Mouse (Mus musculus) brain, adult 2 months (tissue): ENCODE measurements around the gene Hagh.

Source experiments
- DNase-seq: peaks from one replicate; pipeline ENCODE4 v3.0.0; 2011; ENCODE audit warnings: low read depth, low spot score

Hagh gene

GRCm38 (mm10) chr17:24886134-24886931 lies 46.4 kb downstream of the Hagh start, which contains the start of the genes Nubp2 and Spsb3:
TSS of gene Nubp2 (minus strand) at chr17:24886349.
TSS of gene Spsb3 (plus strand) at chr17:24886643.
- DNase-seq = peak; percentile 100

GRCm38 (mm10) chr17:24886932-24887271 lies 47.0 kb downstream of the Hagh start:
- no peak for DNase-seq

GRCm38 (mm10) chr17:24887291-24888080 lies 47.5 kb downstream of the Hagh start:
- peak; percentile 49 for DNase-seq

DNA sequence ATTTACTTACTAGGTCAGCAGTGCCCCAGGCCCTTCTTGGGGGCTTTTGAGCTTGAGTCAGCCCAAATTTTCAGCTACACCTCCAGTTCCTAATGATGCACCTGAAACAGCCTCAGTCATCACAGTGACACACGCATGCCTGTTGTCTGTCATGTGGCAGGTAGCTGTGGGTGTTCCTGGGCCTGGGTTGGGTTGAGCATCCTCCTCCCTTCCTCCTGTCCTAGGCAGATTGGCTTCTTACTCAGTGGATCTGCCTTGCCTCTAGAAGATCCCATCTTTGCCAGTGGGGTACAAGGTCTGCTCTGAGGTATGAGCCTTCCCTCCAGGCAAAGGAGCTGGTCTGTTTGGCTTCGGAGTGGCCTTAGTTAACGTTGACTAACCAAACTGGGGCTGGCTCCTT lies 48.9 kb downstream of the Hagh start:
- DNase-seq = no peak

DNA sequence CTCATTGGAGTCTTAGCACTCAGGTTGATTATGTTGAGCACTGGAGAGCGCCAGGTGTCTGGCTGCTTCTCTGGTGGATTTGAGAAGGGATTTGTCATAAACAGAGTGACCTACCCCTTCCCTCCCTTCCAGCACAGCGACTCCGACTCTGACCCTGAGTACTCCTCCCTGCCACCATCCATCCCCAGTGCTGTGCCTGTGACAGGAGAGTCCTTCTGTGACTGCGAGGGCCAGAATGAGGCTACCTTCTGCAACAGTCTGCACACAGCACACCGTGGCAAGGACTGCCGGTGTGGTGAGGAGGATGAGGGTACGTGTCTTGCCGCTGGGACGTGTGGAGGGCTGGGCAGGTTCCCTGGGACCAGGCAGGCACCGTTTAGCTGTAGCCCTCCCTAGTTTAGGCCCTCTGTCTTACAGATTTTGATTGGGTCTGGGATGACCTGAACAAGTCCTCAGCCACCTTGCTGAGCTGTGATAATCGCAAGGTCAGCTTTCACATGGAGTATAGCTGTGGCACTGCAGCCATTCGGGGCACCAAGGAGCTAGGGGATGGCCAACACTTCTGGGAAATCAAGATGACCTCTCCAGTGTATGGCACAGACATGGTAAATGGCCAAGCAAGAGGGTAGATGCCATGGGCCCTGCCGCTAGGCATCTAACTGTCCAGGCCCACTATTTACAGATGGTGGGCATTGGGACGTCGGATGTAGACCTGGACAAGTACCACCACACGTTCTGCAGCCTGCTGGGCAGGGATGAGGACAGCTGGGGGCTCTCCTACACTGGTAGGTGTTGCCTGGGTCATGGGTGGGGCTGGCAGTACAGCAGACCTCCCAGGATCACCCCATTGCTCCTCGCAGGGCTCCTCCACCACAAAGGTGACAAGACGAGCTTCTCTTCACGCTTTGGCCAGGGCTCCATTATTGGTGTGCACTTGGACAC lies 50.5 kb downstream of the Hagh start:
- DNase-seq = no peak

- DNase-seq = peak; percentile 89
Observed at GRCm38 (mm10) chr17:24891321-24891720, 51.4 kb downstream of the Hagh start.

DNA sequence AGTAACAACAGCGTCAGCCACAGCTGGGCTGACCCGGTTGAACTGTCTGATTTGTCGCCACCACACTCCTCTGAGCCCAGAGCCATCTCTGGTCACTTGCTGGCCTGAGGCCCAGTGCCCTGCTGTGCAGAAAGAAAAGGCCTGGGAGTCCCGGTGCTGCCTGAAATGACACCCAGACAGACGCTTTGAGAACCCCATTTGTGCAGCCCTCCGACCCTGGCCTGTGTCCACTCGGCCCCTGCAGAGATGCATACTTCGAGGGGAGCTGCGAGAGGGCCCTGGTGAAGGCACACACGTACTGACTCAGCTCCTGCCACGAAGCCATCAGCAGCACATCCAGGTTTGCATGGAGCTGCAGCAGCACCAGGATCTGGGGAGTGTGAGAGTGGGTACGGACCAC lies 52.8 kb downstream of the Hagh start:
- DNase-seq = no peak

DNA sequence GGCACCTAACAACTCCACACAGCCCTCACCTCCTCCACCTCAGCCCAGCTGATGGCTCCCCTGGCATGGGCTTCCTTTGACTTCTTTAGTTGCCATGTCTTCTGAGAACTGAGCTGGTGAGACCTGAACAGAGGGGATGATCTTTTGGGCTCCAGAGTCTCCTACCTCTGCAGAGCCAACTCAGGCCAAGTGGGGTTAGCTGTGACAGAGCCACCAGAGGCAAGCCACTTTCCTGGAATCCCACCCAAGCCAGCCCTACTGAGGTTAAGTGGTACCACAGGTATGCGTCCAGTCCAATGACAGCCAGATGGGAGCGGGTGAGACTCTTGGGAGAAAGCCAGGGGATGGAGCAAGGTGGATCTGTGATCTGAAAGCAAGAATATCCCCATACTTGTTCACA lies 53.3 kb downstream of the Hagh start:
- no peak for DNase-seq

GRCm38 (mm10) chr17:24894061-24894994 lies 54.4 kb downstream of the Hagh start:
- DNase-seq = peak; percentile 41

DNA sequence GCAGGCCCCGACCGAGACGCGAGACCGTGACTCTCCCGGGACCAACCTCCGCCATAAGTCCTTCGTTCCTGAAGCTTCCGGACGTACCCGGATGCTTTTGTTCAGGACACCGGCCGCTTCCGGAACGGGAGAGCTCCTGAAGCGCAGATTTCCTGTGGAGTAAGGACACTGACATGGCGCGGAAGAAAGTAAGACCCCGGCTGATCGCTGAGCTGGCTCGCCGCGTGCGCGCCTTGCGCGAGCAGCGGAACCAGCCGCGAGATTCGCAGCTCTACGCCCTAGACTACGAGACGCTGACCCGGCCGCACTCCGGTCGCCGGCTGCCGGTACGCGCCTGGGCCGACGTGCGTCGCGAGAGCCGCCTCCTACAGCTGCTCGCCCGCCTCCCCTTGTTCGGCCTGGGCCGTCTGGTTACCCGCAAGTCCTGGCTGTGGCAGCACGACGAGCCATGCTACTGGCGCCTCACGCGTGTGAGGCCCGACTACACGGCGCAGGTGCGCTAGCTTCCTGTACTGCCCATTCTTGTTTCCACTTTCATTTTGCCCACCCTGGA lies 55.1 kb downstream of the Hagh start, which contains the start of the genes Eme2 and Mrps34:
Gene Eme2 (minus strand): TSS at position 93 of the 553 bp plus-strand sequence.
Gene Mrps34 (plus strand): TSS at position 122 of the 553 bp plus-strand sequence.
- DNase-seq = peak; percentile 97

DNA sequence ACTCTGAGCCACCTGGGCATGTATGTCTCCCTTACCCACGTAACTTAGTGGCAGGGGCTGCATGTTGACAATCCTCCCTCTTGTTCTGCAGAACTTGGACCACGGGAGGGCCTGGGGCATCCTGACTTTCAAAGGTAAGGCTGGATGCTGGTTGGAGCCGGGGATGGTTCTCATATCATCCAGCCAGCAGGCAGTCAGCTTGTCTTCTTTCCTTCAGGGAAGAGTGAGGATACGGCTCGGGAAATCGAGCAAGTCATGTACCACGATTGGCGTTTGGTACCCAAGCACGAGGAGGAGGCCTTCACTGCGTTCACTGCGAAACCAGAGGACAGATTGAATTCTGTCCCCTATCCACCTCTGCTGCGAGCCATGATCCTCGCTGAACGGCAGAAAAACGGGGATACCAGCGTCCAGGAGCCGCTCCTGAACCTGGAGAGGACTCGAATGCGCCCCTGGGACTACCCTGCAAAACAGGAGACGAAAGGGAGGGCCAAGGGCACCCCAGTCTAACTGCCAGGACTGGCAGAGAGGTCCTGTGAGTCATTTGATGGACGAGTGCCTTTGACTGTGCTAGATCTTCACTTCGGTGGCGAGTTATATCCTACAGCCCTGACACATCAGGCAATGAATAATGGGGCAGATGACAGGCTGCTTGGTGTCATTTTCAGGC lies 55.8 kb downstream of the Hagh start:
- DNase-seq = no peak

GRCm38 (mm10) chr17:24896241-24896992 lies 56.5 kb downstream of the Hagh start, which contains the start of gene Nme3:
TSS of gene Nme3 (plus strand) at chr17:24896500.
- peak; percentile 88 for DNase-seq

GRCm38 (mm10) chr17:24896993-24897269 lies 57.0 kb downstream of the Hagh start:
- no peak for DNase-seq

- DNase-seq = no peak
Observed at GRCm38 (mm10) chr17:24897600-24897999, 57.7 kb downstream of the Hagh start.

DNA sequence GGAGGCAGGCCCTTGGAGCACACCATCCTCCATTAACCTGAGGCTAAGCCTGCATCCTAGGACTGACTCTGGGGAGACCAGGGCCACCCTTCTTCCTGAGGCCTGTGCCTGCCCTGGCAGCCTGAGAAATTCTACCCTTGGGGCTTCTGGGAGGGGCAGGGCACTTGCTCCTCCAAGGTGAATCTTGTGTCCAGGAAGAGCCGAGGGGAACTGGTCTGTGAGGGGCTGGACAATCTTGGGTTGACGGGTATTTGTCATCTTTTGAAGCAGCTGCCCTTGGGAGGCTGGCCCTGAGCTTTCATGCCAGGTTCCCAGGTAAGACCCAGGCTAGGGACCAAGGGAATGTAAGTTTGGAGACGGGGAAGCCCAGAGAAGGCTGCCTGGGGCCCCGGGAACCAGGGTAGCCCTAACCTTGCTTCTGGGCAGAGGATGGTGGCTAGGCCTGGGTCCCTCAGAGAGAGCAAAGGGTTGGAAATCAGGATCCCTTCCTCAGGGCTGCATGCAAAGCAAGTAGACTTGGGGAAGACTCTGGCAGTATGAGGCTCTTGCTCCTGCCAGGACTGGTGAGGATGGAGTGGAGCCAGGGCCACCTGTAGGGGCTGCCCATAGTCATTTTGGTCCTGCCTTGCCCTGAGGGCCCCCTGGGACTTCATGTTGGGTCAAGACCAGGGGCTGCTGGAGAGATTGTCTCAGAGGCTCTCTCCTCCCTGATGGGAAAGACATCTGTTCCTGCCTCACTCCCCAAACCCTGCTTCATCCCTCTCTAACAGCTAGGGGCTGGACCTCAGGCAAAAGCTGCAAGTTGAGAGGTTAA lies 58.3 kb downstream of the Hagh start:
- no peak for DNase-seq

DNA sequence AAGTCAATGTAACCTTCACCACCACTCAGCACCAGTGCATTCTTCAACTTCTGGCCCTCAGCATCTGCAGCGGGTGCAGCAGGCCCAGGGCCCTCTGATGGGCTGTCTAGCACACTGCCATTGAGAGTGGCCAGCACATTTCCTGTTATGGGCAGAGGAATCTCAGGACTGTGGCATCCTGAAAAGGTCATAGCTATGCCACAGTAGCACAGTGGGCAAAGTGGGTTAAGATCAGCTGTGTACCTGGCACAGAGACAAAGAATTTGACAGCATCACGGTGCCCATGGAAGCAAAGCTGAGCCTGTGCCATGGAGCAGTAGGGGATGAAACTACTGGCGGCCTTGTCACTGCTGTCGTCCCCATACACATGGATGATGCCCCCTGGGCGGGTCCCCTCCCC lies 59.2 kb downstream of the Hagh start:
- no peak for DNase-seq

- DNase-seq = no peak
Observed at GRCm38 (mm10) chr17:24900014-24900413, 60.1 kb downstream of the Hagh start.

- DNase-seq = no peak
Observed at GRCm38 (mm10) chr17:24902124-24902523, 62.2 kb downstream of the Hagh start.
